Mouse (Mus musculus) E14TG2a.4 (cell line): Measurements from ENCODE around the gene Flrt2.

Experiments used
- CTCF ChIP-seq: conservative IDR thresholded peaks from 2 replicates; pipeline ENCODE4 v1.5.1; 2014; ENCODE audit warnings: low read length
- NANOG ChIP-seq: IDR thresholded peaks from 2 replicates; pipeline ENCODE4 v1.6.1; 2014; ENCODE audit warnings: borderline replicate concordance, low read length, mixed read lengths
- POU5F1 ChIP-seq: IDR thresholded peaks from 2 replicates; pipeline ENCODE4 v1.6.1; 2014; ENCODE audit warnings: low read length, borderline replicate concordance

DNA sequence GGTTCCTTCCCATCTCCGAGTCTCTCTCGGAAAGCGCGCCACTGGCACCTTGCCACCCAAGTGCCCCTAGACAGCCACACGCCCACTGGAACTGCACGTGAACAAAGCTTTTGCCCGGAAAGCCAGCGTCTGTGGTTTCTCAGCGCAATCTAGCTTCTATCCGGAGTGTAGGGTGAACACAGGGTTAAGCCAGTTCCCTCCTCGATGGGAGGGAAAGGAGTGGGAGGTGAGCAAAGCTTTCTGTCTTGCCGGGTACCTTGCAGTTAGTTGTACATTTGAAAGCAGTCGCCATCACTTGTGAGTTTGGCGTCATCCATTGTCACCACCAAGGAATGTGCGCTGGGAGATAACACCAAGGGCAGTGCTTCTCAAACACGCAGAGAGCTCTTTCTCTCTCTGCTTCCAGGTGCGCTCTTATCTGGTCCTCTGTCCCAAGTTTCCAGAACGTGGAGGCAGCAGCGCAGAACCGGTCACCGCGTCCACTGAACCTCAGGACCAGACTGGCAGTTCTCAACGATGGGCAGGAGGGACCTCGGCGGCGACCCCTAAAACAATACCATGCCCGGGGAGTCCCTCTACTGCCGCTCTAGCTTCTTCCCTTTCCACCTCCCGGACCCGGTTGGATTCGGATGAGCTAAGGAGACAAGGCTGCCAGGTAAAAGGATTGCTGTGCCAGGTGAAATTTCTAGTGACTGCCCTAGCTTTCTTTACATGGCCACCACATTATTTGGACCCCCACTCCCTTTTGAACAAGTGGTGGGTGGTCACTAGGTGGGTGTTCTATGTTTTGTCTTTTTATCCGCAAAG is at the start of gene Flrt2:
- TF ChIP-seq CTCF (no peak), POU5F1 (no peak), NANOG (no peak)
